Mouse (Mus musculus) gastrocnemius, adult 2 months (tissue): ENCODE results near the gene Sat1. TPM values are rescaled to one million over a fixed set of nuclear protein-coding genes. Genes with fewer than 3 reads are reported as not detected.
"Not testable (repeated sequence)": the region's sequence is repeated elsewhere in the genome, so short reads cannot be mapped to it uniquely, and the experiment has no call there.

Experiments
- DNase-seq: peaks from one replicate; pipeline ENCODE4 v3.0.0; 2022
- H3K27ac ChIP-seq: fragments of 200-600 bp; 2 replicates; pipeline ENCODE4 v1.8.1; 2022; ENCODE audit warnings: mild to moderate bottlenecking
- H3K4me3 ChIP-seq: fragments of 200-600 bp; 2 replicates; pipeline ENCODE4 v1.8.1; 2022; ENCODE audit warnings: mild to moderate bottlenecking, moderate library complexity
- CTCF ChIP-seq: fragments of 200-600 bp; IDR thresholded peaks from 2 replicates; pipeline ENCODE4 v1.8.1; 2022; ENCODE audit warnings: antibody characterized with exemption, mild to moderate bottlenecking, moderate library complexity
- intact Hi-C: fragments of 180-260 bp; cut with DNase I; formaldehyde crosslinking; loops from one replicate; pipeline ENCODE4 v1.15.1; 2025
- long read RNA-seq, 2 experiments: library from polyadenylated mRNA; stranded (forward); transcript quantifications; one replicate each; pipeline ENCODE4 v2.0.0; 2021
- total RNA-seq, 2 experiments: library from RNA; stranded (reverse); gene quantifications; 2 replicates each; pipeline ENCODE4 v1.2.3; 2021

Sat1 gene
- 10 to 100 TPM; 18.4 to 22.1 TPM for total RNA-seq
- long read RNA-seq, experiment 1, transcript Sat1-201 (6 exons, 1,162 nt): major isoform, 6 of 9 reads
- long read RNA-seq, experiment 1, partial matches to known transcripts: 1 of 9 reads
- long read RNA-seq, experiment 1, other reads (novel, unspliced or antisense): 1 of 9 reads
- long read RNA-seq, experiment 2, transcript Sat1-201 (6 exons, 1,162 nt): major isoform, 9 of 13 reads
- long read RNA-seq, experiment 2, partial matches to known transcripts: 1 of 13 reads
- long read RNA-seq, experiment 2, other reads (novel, unspliced or antisense): 0 of 13 reads

- peak; percentile 95 for DNase-seq
- Histone ChIP-seq H3K27ac (peak within 1 kb of the TSS; percentile 93), H3K4me3 (peak within 1 kb of the TSS; percentile 86)
- TF ChIP-seq CTCF: peak; percentile 74
- intact Hi-C loops: loop anchor here (1.0 to 10.0 kb wide), 3 partner anchors 46 to 89 kb away; partner anchors contain the start of gene Acot9
Observed at GRCm38 (mm10) chrX:155216271-155216670, at the start of gene Sat1. TSS of gene Sat1 (minus strand) at chrX:155216449.

GRCm38 (mm10) chrX:155262915-155263252, 46.6 kb upstream of the Sat1 start:
- intact Hi-C loops: loop anchor here (1.0 to 2.0 kb wide), 3 partner anchors 42 to 118 kb away; partner anchors contain the start of gene Sat1
- no peak for TF ChIP-seq CTCF
- H3K27ac ChIP-seq: peak overlapping the region; percentile 96
- H3K4me3 ChIP-seq: peak overlapping the region; percentile 74
- no peak for DNase-seq

GRCm38 (mm10) chrX:155262235-155262914, 46.1 kb upstream of the Sat1 start, which contains the start of gene Acot9:
TSS of gene Acot9 (plus strand) at chrX:155262443.
- DNase-seq: peak; percentile 93
- peak; percentile 62 for TF ChIP-seq CTCF
- Histone ChIP-seq H3K4me3 (peak within 1 kb of the TSS; percentile 74), H3K27ac (peak within 1 kb of the TSS; percentile 96)
- intact Hi-C loops: loop anchor here (1.0 to 2.0 kb wide), 3 partner anchors 42 to 118 kb away; partner anchors contain the start of gene Sat1

GRCm38 (mm10) chrX:155256856-155257255, 40.6 kb upstream of the Sat1 start:
- Histone ChIP-seq H3K27ac (no peak overlapping the region), H3K4me3 (no peak overlapping the region)
- no peak for DNase-seq
- TF ChIP-seq CTCF: no peak
- intact Hi-C loops: no loop called here

GRCm38 (mm10) chrX:155218277-155218676, 2.0 kb upstream of the Sat1 start:
- no peak for TF ChIP-seq CTCF
- intact Hi-C loops: loop anchor here (5.0 to 10.0 kb wide), 2 partner anchors 76 to 87 kb away; no protein-coding TSS in a partner anchor

GRCm38 (mm10) chrX:155215501-155216248, 574 bp downstream of the Sat1 start:
- DNase-seq: peak; percentile 68
- Histone ChIP-seq H3K4me3 (peak overlapping the region; percentile 86), H3K27ac (peak overlapping the region; percentile 93)
- no peak for TF ChIP-seq CTCF
- intact Hi-C loops: loop anchor here (1.0 to 10.0 kb wide), 3 partner anchors 47 to 89 kb away; partner anchors contain the start of gene Acot9

More at GRCm38 (mm10) chrX:155218277-155218676, 2.0 kb upstream of the Sat1 start:
- no peak for DNase-seq
- H3K27ac ChIP-seq: no peak overlapping the region
- H3K4me3 ChIP-seq: no peak overlapping the region

GRCm38 (mm10) chrX:155214291-155215136, 1.7 kb downstream of the Sat1 start:
- intact Hi-C loops: loop anchor here (5.0 to 10.0 kb wide), 2 partner anchors 72 to 90 kb away; no protein-coding TSS in a partner anchor
- no peak for TF ChIP-seq CTCF
- peak overlapping the region; percentile 93 for H3K27ac ChIP-seq
- H3K4me3 ChIP-seq: peak overlapping the region; percentile 86
- no peak for DNase-seq

- peak; percentile 27 for DNase-seq
- TF ChIP-seq CTCF: no peak
- intact Hi-C loops: no loop called here
- Histone ChIP-seq H3K27ac (no peak overlapping the region), H3K4me3 (no peak overlapping the region)
Observed at GRCm38 (mm10) chrX:155208671-155209070, 7.6 kb downstream of the Sat1 start.

GRCm38 (mm10) chrX:155205436-155205835, 10.8 kb downstream of the Sat1 start:
- intact Hi-C loops, H3K4me3 ChIP-seq, H3K27ac ChIP-seq, DNase-seq: not testable (repeated sequence)

GRCm38 (mm10) chrX:155202406-155203305, 13.6 kb downstream of the Sat1 start:
- intact Hi-C loops: no loop called here
- no peak overlapping the region for H3K4me3 ChIP-seq
- TF ChIP-seq CTCF: no peak
- no peak overlapping the region for H3K27ac ChIP-seq
- DNase-seq: no peak

GRCm38 (mm10) chrX:155201799-155202198, 14.4 kb downstream of the Sat1 start:
- no peak overlapping the region for H3K27ac ChIP-seq
- intact Hi-C loops: no loop called here
- DNase-seq: no peak
- H3K4me3 ChIP-seq: no peak overlapping the region
- no peak for TF ChIP-seq CTCF
